Mouse (Mus musculus) layer of hippocampus, postnatal 14 days (tissue): ENCODE measurements at regions not wholly inside any gene's neighbourhood (a gene's known extent, or its start where the extent isn't known, plus 50 kb on each side); places are given as distances from the start of the nearest gene placed in this dataset.
A peak's percentile ranks its signal among the peaks of the same experiment; 100 is the strongest.

Experiments
- DNase-seq, 2 experiments: peaks; one replicate each; pipeline ENCODE4 v3.0.0; 2021 to 2022; ENCODE audit warnings: low spot score in 2 of 2, mixed read lengths in 1 of 2

GRCm38 (mm10) chr2:178916316-178917033 is 486.1 kb downstream of the Cdh26 start:
- DNase-seq, result no peak

- DNase-seq, result no peak
These were observed 494.3 kb downstream of the Cdh26 start for GRCm38 (mm10) chr2:178924456-178925115.

- DNase-seq, result no peak
These were observed 496.8 kb downstream of the Cdh26 start for GRCm38 (mm10) chr2:178927038-178927660.

GRCm38 (mm10) chr2:178929033-178929432 is 498.7 kb downstream of the Cdh26 start:
- DNase-seq, result no peak

- DNase-seq, result no peak
These were observed 499.8 kb downstream of the Cdh26 start for GRCm38 (mm10) chr2:178930125-178930524.

- no peak for DNase-seq
These were observed 493.8 kb upstream of the Cdh4 start for GRCm38 (mm10) chr2:178948471-178948870.

- DNase-seq, result no peak
These were observed 493.1 kb upstream of the Cdh4 start for GRCm38 (mm10) chr2:178949103-178949502.

- peak in 1 of 2 experiments; percentile 47 for DNase-seq
These were observed 491.9 kb upstream of the Cdh4 start for GRCm38 (mm10) chr2:178950304-178950703.

- DNase-seq, result peak in 1 of 2 experiments; percentile 29
These were observed 487.7 kb upstream of the Cdh4 start for GRCm38 (mm10) chr2:178954420-178955067.

GRCm38 (mm10) chr2:178958829-178959228 is 483.4 kb upstream of the Cdh4 start:
- no peak for DNase-seq

GRCm38 (mm10) chr2:178959603-178960002 is 482.6 kb upstream of the Cdh4 start:
- DNase-seq, result no peak

- no peak for DNase-seq
These were observed 474.5 kb upstream of the Cdh4 start for GRCm38 (mm10) chr2:178967584-178968365.

GRCm38 (mm10) chr2:178969732-178970131 is 472.5 kb upstream of the Cdh4 start:
- no peak for DNase-seq

GRCm38 (mm10) chr2:178975366-178975765 is 466.9 kb upstream of the Cdh4 start:
- no peak for DNase-seq

GRCm38 (mm10) chr2:178976046-178976445 is 466.2 kb upstream of the Cdh4 start:
- no peak for DNase-seq

GRCm38 (mm10) chr2:178976495-178976894 is 465.7 kb upstream of the Cdh4 start:
- no peak for DNase-seq

- DNase-seq, result no peak
These were observed 462.8 kb upstream of the Cdh4 start for GRCm38 (mm10) chr2:178979451-178979850.

GRCm38 (mm10) chr2:178981736-178982502 is 460.3 kb upstream of the Cdh4 start:
- no peak for DNase-seq

GRCm38 (mm10) chr2:178983801-178984200 is 458.4 kb upstream of the Cdh4 start:
- no peak for DNase-seq

- no peak for DNase-seq
These were observed 454.3 kb upstream of the Cdh4 start for GRCm38 (mm10) chr2:178987935-178988334.
